Mouse (Mus musculus): ENCODE data around the gene Kif1c. TPM values are rescaled to one million over a fixed set of nuclear protein-coding genes. Genes with fewer than 3 reads are reported as not detected.

Gene Kif1c
- total RNA-seq (2023) = 10 to 100 TPM; 45.8 to 47.4 TPM

DNA sequence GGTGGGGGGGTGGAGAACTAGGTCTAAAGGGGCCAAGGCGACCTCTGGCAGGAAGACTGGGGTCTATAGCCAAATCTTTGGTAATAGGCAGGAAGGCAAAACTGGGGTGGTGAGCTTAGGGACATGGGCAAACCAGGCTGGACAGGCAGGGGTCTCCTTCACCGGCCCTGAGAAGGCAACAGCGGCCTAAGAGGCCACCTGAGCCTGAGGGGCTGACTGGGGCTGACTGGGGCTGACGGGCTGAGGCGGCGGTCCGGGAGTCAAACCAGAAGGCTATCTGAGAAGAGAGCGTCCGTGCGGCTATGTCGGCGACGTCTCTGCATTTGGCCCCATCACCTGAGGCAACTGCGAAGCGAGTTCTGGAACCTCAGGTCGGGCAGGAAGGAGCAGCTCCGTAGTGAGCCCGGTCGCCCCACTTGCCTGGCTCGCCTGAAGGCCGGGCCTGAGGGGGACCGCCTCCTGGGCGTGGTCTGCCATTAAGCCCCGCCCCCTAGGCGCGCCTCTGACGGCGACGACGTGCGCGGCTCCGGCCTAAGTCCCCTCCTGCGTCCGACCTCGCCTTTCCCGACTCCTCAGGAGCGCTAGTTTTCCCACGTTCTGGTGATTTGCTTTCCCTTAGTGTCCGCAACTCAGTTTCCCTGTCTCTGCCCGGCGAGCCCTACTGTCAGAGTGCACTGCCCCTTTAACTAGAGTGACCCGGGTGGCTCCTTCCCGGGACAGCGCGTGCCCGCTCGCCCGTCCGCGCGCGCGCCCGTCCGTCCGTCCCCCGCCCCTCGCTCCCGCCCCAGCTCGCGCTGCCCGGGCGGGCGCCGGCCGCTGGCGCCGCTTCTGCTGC is at the start of gene Kif1c, which contains the start of gene Inca1:
TSS of gene Kif1c (plus strand) at position 827 of the 835 bp plus-strand sequence.
TSS of gene Inca1 (minus strand) at position 434 of the 835 bp plus-strand sequence.

DNA sequence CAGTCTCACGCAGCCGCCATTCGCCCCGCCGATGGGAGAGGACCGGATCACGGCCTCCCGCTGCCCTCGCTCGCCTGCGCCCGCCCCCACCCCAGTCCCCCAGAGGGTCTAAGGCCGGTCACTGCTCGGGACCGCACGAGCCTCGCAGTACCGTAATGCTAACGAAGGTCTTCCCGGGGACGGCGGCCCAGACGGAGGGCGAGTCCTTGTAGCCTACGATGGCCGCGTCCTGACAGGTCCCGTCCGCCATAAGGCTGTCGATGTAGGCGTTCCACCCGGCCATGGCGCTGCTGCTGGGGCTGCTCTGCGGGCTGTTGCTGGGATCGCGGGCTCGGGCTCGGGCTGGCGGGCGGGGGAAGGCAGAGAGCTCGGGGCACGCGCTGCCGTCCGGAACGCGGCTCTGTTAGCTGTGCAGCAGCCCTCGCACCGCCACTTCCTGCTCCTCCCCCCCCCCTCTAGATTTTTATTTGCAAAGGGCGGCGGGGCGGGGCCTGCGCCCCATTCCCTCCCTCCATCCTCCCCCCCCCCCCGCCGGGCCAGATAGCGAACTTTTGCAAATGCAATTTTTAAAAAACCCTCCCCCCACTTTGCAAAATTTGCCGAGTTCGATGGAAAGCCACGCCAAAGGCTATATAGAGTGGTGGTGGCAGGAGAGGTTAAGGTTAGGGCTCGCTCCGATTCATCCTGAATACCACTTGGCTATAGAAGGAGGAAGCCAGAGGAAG is 46.0 kb upstream of the Kif1c start, which contains the start of gene Pfn1:
TSS of gene Pfn1 (minus strand) at position 447 of the 725 bp plus-strand sequence.

DNA sequence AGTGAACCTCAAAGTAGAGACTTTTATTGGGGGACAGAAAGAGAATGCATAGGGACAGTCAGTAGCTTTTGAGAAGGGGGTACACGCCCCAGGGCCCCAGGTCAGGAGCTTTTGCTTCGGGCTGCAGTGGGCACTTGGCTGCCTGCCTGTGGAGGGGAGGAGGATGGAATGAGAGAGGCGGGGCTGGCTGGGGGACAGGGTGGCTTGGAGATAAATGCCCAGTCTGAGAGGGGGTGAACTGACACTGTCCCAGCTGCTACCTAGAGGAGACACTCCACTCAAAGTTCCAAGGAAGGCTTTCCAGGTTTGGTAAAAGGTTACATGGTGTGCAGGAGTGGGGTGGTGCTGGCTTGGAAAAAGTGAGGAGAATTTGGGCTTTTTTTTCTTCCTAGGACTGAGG is 43.4 kb upstream of the Kif1c start, which contains the start of gene Eno3:
TSS of gene Eno3 (plus strand) at position 239 of the 400 bp plus-strand sequence.

DNA sequence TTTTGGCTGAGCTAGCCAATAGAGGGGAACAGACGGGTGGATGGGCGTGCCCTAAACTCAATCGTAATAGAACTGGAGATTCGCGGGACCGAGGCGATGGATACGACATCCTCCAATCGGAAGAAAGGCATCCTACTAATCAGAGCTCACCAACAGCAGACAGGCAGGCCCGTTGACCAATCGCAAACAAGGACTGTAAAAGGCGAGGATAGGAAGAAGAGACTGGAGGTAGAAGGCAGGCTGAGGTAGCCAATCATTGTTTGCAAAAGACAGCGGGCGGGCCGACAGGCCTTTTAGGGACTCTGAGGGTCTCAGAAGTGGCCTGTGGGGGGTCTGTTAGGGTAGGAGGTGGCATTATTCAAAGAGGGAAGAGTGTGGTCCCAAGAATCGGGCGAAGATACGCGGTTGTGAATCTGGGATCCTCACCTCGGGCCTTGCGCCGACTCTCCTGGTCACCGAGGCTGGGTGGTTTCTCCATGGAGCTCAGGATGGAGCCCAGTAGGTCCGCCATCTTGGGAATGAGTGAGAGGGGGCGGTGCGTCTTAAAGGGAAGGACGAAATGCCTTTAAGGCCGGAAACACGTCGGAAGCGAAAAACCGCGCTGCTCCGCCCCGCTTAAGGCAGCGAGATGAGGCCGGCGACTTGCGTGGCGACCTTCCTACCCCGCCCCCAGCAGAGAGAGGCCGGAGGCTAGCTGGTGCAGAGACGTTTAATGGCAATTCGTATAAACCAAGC is 31.4 kb upstream of the Kif1c start, which contains the start of gene Spag7:
TSS of gene Spag7 (minus strand) at position 646 of the 735 bp plus-strand sequence.

DNA sequence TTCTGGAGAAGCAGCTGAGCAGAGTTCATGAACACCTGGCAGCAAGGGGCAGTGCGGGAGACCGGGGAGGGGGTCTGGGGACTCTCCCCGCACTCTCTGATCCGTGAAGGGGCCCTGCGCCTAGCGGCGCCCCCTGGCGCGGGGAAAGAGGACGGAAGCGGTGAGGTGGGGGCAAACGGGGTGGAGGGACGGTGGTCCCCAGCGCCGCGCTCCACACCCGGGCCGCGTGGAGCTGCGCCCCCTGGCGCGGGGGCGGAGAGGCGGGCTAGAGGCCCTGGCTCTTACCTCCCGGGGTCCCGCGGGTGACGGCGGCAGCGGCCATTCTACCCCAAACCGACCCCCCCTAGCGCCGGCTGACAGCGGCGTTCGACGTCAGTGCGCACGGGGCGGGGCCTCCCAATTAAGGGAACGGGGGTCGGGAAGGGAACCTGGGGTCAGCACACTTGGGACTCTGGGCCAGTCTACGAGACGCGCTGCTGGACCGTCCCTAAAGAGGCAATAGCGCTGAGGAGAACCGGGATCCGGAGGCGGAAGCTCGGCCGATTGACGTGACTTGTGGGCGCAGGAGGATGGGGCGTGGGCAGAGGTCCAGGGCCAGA is 12.6 kb upstream of the Kif1c start, which contains the start of gene Camta2:
TSS of gene Camta2 (minus strand) at position 505 of the 599 bp plus-strand sequence.

DNA sequence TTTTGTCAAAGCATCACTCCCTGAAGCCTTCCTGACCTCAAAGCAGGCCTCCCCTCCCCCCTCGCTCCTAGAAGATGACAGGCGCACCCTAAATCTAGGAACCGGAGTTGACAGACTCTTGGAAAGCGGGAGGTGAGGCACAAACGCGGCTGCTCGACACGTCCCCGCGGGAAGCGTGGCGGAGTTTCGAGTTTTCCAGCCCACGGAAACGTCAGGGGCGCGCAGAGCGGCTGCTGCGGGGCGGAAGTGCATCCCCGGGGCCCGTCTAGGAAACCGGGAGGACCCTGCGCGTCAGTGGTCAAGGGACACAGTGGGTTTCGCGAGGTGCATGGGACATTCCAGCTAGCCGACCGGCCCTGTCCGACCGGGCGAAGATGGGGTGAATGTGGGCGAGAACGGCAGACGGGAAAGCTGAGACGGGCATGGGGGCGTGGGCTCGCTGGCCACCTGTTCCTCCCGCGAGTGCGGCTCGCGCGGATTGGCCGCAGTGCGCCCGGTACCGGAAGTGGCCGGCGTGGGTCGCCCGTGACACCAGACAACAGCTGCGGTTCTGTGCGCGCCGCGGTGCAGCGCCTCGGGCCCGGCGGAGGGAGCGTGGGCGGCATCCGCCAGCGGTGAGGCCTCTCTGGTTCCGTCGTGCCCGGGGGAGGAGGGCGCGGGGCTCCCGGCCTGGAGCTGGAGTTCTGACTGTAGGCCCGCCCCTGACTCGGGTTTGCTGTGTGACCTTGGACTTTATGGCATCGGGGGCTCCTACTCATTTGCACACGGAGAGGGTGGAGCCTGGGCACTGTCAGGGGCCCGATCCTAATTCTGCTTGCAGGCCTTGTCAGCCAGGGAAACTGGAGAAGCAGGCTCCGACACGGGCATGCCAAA is 63.8 kb downstream of the Kif1c start, which contains the start of gene Zfp3:
TSS of gene Zfp3 (plus strand) at position 274 of the 873 bp plus-strand sequence.

Other genes with a start within 250 kb of the Kif1c start
- gene Med11, start 248.6 kb upstream of the Kif1c start, total RNA-seq (2023) = 10 to 100 TPM; 39.5 to 44.4 TPM
- 1 to 10 TPM; 1.0 to 1.8 TPM for gene Zmynd15, start 241.1 kb upstream of the Kif1c start, total RNA-seq (2023)
- 10 to 100 TPM; 51.6 to 62.4 TPM for gene Cxcl16, start 240.6 kb upstream of the Kif1c start, total RNA-seq (2023)
- gene Tm4sf5, start 195.3 kb upstream of the Kif1c start, total RNA-seq (2023) = 1 to 10 TPM in 1 of 2 experiments, not detected in 1; 1.7 TPM
- not detected for gene Vmo1, start 185.9 kb upstream of the Kif1c start, total RNA-seq (2023)
- not detected for gene Gltpd2, start 181.4 kb upstream of the Kif1c start, total RNA-seq (2023)
- 100 to 1,000 TPM; 118 to 124 TPM for gene Psmb6, start 175.2 kb upstream of the Kif1c start, total RNA-seq (2023)
- gene Gm40193, start 167.6 kb upstream of the Kif1c start, total RNA-seq (2023) = not detected
- 10 to 100 TPM; 19.1 to 19.5 TPM for gene Pld2, start 160.5 kb upstream of the Kif1c start, total RNA-seq (2023)
- 100 to 1,000 TPM; 215 to 216 TPM for gene Mink1, start 137.7 kb upstream of the Kif1c start, total RNA-seq (2023)
- gene 4930544D05Rik, start 84.7 kb upstream of the Kif1c start, total RNA-seq (2023) = not detected
- gene Chrne, start 81.3 kb upstream of the Kif1c start, total RNA-seq (2023) = not detected
- gene Gp1ba, start 61.4 kb upstream of the Kif1c start, total RNA-seq (2023) = not detected
- 10 to 100 TPM; 75.4 to 76.7 TPM for gene Rnf167, start 53.3 kb upstream of the Kif1c start, total RNA-seq (2023)
- 10 to 100 TPM; 75.2 to 82.1 TPM for gene Slc25a11, start 53.1 kb upstream of the Kif1c start, total RNA-seq (2023)
- 1,000 to 10,000 TPM; 1,347 to 1,617 TPM for gene Pfn1, start 45.9 kb upstream of the Kif1c start, total RNA-seq (2023)
- 100 to 1,000 TPM; 117 to 142 TPM for gene Eno3, start 43.3 kb upstream of the Kif1c start, total RNA-seq (2023)
- gene Spag7, start 31.1 kb upstream of the Kif1c start, total RNA-seq (2023) = 10 to 100 TPM; 34.8 to 45.8 TPM
- gene Camta2, start 12.4 kb upstream of the Kif1c start, total RNA-seq (2023) = 100 to 1,000 TPM; 102 to 115 TPM
- not detected for gene Inca1, start 393 bp upstream of the Kif1c start, total RNA-seq (2023)
- gene Zfp3, start 63.7 kb downstream of the Kif1c start, total RNA-seq (2023) = 1 to 10 TPM; 1.1 to 2.1 TPM
- 1 to 10 TPM; 4.6 to 5.6 TPM for gene Scimp, start 112.0 kb downstream of the Kif1c start, total RNA-seq (2023)
- gene Rabep1, start 144.2 kb downstream of the Kif1c start, total RNA-seq (2023) = 10 to 100 TPM; 32.1 to 34.3 TPM

All from monocyte, adult 59 days (primary cell).